Mouse (Mus musculus): ENCODE measurements around the gene Zbtb8b. TPM values are rescaled to one million over a fixed set of nuclear protein-coding genes. Genes with fewer than 3 reads are reported as not detected.
A peak's percentile ranks its signal among the peaks of the same experiment; 100 is the strongest.

Gene Zbtb8b
- 0.31 and 0.39 TPM in 2 replicates for polyA plus RNA-seq (2012; rRNA removed)
- 0.80 and 0.91 TPM in 2 replicates for polyA plus RNA-seq (2014; fragmentation: Nextera tagmentation; extraction: Ambion mirVana)

DNA sequence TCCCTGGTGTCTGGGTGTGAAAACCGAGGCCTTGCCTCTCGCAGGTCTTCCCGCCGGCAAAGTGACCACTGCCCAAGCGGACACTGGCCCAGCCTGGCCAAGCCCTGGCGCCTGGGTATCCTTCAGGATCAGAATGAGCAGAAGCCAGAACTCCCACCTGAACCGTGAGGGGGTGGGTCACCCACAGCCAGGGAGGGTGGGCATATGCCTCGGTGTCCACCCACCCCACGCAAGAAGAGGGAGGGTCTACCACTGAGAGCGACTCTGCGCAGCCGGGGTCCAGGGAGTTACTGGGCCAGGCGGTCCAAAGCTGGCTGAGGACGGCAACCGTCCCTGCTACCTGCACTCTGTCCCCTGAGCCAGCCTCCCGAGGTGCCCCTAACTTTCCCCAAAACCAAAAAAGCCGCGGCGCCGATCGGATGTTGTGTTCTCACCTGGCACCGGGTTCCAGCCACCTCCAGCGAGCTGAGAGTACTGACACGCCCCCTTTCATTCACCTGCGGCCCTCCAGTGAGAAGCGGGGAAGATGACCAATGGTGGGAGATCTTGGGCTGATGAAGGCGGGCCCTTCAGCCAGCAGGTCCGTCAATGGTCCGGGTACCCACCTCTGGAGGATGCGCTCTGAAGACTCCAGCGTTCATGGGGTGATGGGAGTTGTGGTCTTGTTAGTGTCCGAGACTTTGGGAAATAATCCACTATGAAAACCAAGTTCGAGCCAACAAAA is at the start of gene Zbtb8b:
Zbtb8b (minus strand) TSS at position 514 of the 724 bp plus-strand sequence.
- H3K4me1 ChIP-seq (replicated peaks; ENCODE audit: control insufficient read depth in 2 of 2, insufficient read depth in 2 of 2, low read length in 1 of 2), result no peaks in the 10 kb centered on the region
- H3K4me2 ChIP-seq (ENCODE audit: low read depth), result peak within 1 kb of the TSS; percentile 38
- TF ChIP-seq CTCF (IDR thresholded peaks at IDR 0.05; ENCODE audit: low read depth), result no peak
- no peak for TF ChIP-seq EP300 (IDR thresholded peaks at IDR 0.05; ENCODE audit: low read depth)
- no peak within 1 kb of the TSS for H3K27ac ChIP-seq
- ATAC-seq (ENCODE audit: insufficient read depth) (no peak), DNase-seq (ENCODE audit: low read depth in 3 of 3, low spot score in 3 of 3) (no peak)
- peaks cover 43% of the 10 kb centered on the region for H3K27me3 ChIP-seq (ENCODE audit: control insufficient read depth, insufficient read depth, low read length)
- no peak within 1 kb of the TSS for H3K9ac ChIP-seq (replicated peaks)
- H3K4me3 ChIP-seq (ENCODE audit: insufficient read depth in 1 of 2, low read depth in 2 of 2, low read length in 2 of 2), result peak within 1 kb of the TSS; percentile 11 to 31; a peak in 2 of 4 replicates
- no peaks in the 10 kb centered on the region for H3K9me3 ChIP-seq (ENCODE audit: control insufficient read depth, low read length)
- H3K36me3 ChIP-seq (replicated peaks; ENCODE audit: control insufficient read depth, insufficient read depth, low read depth), result no peaks in the 10 kb centered on the region
- WGBS (ENCODE audit: insufficient replicate concordance), result 7% methylated on average over 33 of the region's 33 CpGs

DNA sequence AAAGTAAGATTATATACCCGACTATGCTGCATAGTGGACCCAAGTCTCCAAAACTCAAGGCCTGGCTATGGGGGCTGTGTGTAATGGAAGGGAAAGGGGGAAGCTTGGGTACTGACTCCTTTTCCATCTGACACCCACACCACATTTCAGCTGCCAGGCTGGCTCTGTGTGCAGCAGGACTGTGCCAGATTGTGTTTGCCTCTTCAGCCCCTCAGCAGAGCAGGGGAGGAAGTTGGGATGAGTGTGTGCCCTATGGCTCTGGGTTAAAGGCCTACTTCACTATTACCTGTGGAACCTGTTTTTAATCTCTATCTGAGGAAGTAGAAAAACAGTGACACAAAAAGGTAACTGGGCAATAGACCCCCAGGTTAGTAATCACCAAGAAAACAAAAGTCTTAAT is 40.4 kb upstream of the Zbtb8b start:
- no peak overlapping the region for H3K4me2 ChIP-seq (ENCODE audit: low read depth)
- no peak overlapping the region for H3K4me3 ChIP-seq (ENCODE audit: insufficient read depth in 1 of 2, low read depth in 2 of 2, low read length in 2 of 2)
- no peak overlapping the region for H3K27ac ChIP-seq
- TF ChIP-seq CTCF (IDR thresholded peaks at IDR 0.05; ENCODE audit: low read depth), result no peak
- TF ChIP-seq EP300 (IDR thresholded peaks at IDR 0.05; ENCODE audit: low read depth), result no peak
- 73% methylated on average over 1 of the region's 1 CpGs for WGBS (ENCODE audit: insufficient replicate concordance)
- H3K9ac ChIP-seq (replicated peaks), result no peak overlapping the region
- DNase-seq (ENCODE audit: low read depth in 3 of 3, low spot score in 3 of 3), result no peak
- H3K9me3 ChIP-seq (ENCODE audit: control insufficient read depth, low read length), result no peaks in the 10 kb centered on the region
- ATAC-seq (ENCODE audit: insufficient read depth), result no peak
- H3K27me3 ChIP-seq (ENCODE audit: control insufficient read depth, insufficient read depth, low read length), result no peaks in the 10 kb centered on the region
- H3K4me1 ChIP-seq (replicated peaks; ENCODE audit: control insufficient read depth in 2 of 2, insufficient read depth in 2 of 2, low read length in 1 of 2), result no peaks in the 10 kb centered on the region
- peaks cover 94% of the 10 kb centered on the region for H3K36me3 ChIP-seq (replicated peaks; ENCODE audit: control insufficient read depth, insufficient read depth, low read depth)

DNA sequence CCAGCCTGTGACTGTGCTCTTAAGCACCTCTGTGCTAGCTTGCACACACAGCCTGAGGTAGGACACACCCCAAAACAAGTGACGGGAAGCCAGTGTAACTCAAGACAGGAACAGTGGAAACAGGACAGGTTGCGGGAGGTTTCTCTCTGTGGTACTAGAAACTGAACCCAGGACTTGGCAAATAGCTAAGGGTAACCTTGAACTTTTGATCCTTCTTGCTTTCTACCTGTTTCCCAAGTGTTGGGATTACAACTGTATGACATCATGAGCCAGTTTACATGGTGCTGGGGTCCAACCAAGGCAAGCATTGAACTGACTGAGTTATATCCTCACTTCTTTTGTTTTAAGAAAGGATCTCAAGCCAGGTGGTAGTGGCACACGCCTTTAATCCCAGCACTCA is 39.2 kb upstream of the Zbtb8b start:
- H3K27ac ChIP-seq, result no peak overlapping the region
- DNase-seq (ENCODE audit: low read depth in 3 of 3, low spot score in 3 of 3) (no peak), ATAC-seq (ENCODE audit: insufficient read depth) (no peak)
- no peaks in the 10 kb centered on the region for H3K9me3 ChIP-seq (ENCODE audit: control insufficient read depth, low read length)
- WGBS (ENCODE audit: insufficient replicate concordance), result 90% methylated on average over 3 of the region's 3 CpGs
- peaks cover 94% of the 10 kb centered on the region for H3K36me3 ChIP-seq (replicated peaks; ENCODE audit: control insufficient read depth, insufficient read depth, low read depth)
- H3K4me3 ChIP-seq (ENCODE audit: insufficient read depth in 1 of 2, low read depth in 2 of 2, low read length in 2 of 2), result no peak overlapping the region
- no peak overlapping the region for H3K9ac ChIP-seq (replicated peaks)
- no peak overlapping the region for H3K4me2 ChIP-seq (ENCODE audit: low read depth)
- TF ChIP-seq EP300 (IDR thresholded peaks at IDR 0.05; ENCODE audit: low read depth) (no peak), CTCF (IDR thresholded peaks at IDR 0.05; ENCODE audit: low read depth) (no peak)
- no peaks in the 10 kb centered on the region for H3K4me1 ChIP-seq (replicated peaks; ENCODE audit: control insufficient read depth in 2 of 2, insufficient read depth in 2 of 2, low read length in 1 of 2)
- H3K27me3 ChIP-seq (ENCODE audit: control insufficient read depth, insufficient read depth, low read length), result no peaks in the 10 kb centered on the region

DNA sequence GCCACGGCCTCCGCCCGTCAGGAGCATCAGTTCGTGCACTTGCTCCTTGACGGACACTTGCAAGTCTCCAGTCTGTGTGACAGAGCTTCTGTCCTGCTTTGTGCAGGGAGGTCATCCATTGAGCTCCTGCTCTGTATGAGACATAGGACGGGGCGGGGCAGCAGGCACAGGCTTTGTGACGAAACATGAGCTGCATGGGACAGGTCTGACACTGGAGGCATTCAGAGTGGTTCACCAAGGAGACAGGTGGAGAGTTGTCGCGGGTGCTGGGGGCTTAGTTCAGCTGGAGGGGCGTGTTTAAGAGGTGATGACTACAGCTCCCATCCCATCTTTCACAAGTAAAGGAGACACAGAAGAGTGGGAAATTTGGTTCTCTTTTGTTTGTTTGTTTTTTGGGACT is 35.4 kb upstream of the Zbtb8b start:
- Histone ChIP-seq H3K36me3 (replicated peaks; ENCODE audit: control insufficient read depth, insufficient read depth, low read depth) (peaks cover 92% of the 10 kb centered on the region), H3K9me3 (ENCODE audit: control insufficient read depth, low read length) (no peaks in the 10 kb centered on the region)

DNA sequence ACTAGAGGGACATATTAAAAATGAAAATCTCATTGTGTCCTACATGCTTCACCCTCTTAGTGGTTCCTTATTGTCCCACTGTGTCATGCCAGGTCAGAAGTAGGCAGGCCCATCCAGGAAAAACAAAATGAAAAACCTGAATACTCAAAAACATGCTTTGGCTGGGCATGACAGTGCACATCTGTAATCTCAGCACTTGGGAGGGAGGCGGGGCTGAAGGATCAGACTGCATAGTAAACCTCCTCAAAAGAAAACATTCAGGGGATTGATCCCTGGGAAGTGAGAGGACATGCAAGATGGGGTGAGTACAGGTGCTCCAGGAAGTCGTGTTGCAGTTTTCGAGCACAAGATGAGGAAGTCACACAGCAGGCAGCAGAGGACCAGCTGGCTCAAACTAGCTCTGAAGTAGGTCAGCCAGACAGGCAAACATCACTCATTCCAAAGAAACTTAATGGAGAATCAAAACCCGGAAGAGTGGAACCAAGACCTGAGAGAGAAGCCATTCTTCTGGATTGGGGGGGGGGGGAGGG is 23.7 kb upstream of the Zbtb8b start:
- 56% methylated on average over 4 of the region's 4 CpGs for WGBS (ENCODE audit: insufficient replicate concordance)
- peak; percentile 57 to 65 (median 63) for DNase-seq (ENCODE audit: low read depth in 3 of 3, low spot score in 3 of 3)
- H3K27ac ChIP-seq, result peak overlapping the region; percentile 99
- H3K4me1 ChIP-seq (replicated peaks; ENCODE audit: control insufficient read depth in 2 of 2, insufficient read depth in 2 of 2, low read length in 1 of 2), result peaks cover 29 to 33% of the 10 kb centered on the region in 2 experiments
- H3K4me3 ChIP-seq (ENCODE audit: insufficient read depth in 1 of 2, low read depth in 2 of 2, low read length in 2 of 2), result peak overlapping the region; percentile 63 to 93
- H3K9ac ChIP-seq (replicated peaks), result peak overlapping the region; percentile 98
- TF ChIP-seq EP300 (IDR thresholded peaks at IDR 0.05; ENCODE audit: low read depth) (no peak), CTCF (IDR thresholded peaks at IDR 0.05; ENCODE audit: low read depth) (no peak)
- H3K27me3 ChIP-seq (ENCODE audit: control insufficient read depth, insufficient read depth, low read length), result no peaks in the 10 kb centered on the region
- H3K4me2 ChIP-seq (ENCODE audit: low read depth), result peak overlapping the region; percentile 88
- peaks cover 50% of the 10 kb centered on the region for H3K36me3 ChIP-seq (replicated peaks; ENCODE audit: control insufficient read depth, insufficient read depth, low read depth)
- H3K9me3 ChIP-seq (ENCODE audit: control insufficient read depth, low read length), result no peaks in the 10 kb centered on the region
- peak; percentile 12; the same call in 1 of the 2 replicates for ATAC-seq (ENCODE audit: insufficient read depth)

More for the DNA sequence above, 35.4 kb upstream of the Zbtb8b start:
- WGBS (ENCODE audit: insufficient replicate concordance), result 82% methylated on average over 11 of the region's 11 CpGs
- Histone ChIP-seq H3K4me2 (ENCODE audit: low read depth) (no peak overlapping the region), H3K4me3 (ENCODE audit: insufficient read depth in 1 of 2, low read depth in 2 of 2, low read length in 2 of 2) (no peak overlapping the region), H3K9ac (replicated peaks) (no peak overlapping the region), H3K4me1 (replicated peaks; ENCODE audit: control insufficient read depth in 2 of 2, insufficient read depth in 2 of 2, low read length in 1 of 2) (no peaks in the 10 kb centered on the region), H3K27ac (no peak overlapping the region), H3K27me3 (ENCODE audit: control insufficient read depth, insufficient read depth, low read length) (no peaks in the 10 kb centered on the region)
- TF ChIP-seq CTCF (IDR thresholded peaks at IDR 0.05; ENCODE audit: low read depth) (no peak), EP300 (IDR thresholded peaks at IDR 0.05; ENCODE audit: low read depth) (no peak)
- DNase-seq (ENCODE audit: low read depth in 3 of 3, low spot score in 3 of 3), result no peak
- no peak for ATAC-seq (ENCODE audit: insufficient read depth)

All from liver, embryonic 14.5 days (tissue).